Mouse (Mus musculus): ENCODE data around the gene Col6a6.

The Col6a6 gene

DNA sequence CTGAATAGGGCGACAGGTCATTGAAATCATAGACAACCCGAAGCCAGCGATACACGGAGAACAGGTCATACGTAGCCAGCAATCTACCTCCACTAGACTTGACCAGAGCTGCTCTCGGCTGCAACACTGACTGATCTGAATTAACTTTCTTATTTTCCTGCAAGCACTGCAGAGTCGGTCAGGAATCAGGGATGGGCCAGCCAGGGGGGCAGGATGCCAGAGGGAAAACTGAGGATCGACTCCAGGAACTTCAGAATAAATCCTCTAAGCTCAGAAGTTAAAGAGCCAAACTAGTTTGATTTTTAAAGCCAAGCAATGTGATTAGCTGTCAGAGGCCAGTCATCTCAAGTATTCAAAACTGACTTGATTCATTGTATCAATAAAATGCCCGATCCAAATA is 88.5 kb downstream of the Col6a6 start:
- no peak for DNase-seq (ENCODE audit: low spot score in 2 of 2)

DNA sequence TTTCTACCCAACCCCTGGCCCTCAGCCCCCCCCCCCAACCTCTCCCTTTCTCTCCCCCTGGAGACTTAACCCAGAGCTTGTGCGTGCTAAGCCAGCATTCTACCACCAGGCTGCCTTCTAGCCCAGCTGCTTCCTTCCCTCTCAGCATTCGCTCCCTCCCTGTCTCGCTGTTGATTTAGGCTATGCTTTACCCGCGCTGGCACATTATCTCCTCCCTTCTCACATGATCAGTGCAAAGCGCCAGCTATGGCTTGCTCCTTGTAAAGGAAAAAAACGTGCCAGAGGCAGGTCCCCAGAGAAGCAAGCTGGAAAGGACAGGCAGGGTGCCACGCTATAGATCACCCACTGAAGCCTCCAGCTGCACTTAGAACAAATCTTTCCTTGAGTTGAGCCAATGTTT is 90.5 kb downstream of the Col6a6 start:
- peak; percentile 24 to 45 for DNase-seq (ENCODE audit: low spot score in 2 of 2)

DNA sequence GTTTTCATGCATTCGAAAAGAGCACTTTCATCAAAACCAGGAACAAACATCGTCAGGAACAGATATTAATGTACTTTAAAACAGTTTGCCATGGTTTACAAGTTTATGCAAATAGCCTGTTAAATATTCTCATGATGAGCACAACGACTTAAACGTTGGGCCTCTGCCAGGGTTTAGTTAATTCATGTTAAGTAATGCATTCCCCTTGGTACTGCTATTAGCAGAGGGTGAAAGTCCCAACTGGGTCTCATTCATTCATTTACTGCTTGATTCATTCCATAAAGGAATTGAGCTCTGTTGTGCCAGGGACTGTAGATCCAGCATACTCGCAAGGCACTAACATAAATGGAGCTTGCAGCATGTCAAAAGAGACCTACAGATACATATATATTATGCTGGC is 92.8 kb downstream of the Col6a6 start:
- DNase-seq (ENCODE audit: low spot score in 2 of 2): no peak

DNA sequence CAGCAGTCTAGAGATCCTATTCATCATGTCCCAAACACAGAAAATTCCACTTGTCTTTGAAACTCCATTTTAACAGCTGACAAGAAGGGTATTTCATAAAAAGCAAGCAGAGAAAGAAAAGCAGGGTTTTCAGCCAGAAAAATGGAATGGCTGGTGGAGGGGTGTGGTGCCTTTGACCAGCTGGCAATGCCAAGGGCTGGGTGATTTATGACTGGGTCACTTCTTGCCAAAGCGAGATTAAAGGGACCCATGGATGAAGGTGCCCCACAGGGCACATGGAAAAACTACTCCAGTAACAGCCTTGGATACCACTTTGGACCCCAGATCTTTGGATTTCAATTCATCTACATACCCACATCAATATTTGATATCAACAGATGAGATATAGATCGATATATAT is 93.3 kb downstream of the Col6a6 start:
- DNase-seq (ENCODE audit: low spot score in 2 of 2): no peak

DNA sequence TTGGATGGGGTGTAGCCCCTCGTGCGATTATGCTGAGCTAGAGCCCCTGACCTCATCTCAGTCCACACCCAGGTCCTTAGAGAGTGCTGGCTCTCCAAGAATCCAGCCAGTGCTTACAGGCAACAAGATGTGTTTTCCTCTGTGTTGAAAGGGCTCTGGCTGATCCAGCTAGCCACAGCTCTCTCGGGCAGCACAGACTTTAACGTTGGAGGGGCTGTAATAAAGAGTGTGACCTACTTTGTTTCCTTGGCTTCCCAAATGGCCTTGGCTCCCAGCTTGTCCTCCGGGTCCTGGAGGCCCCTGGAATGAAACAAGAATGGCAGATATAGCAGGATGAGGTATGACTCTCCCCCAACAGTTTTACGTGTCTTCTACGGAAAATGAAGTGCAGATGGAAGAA is 96.0 kb downstream of the Col6a6 start:
- peak; percentile 72 to 77 for DNase-seq (ENCODE audit: low spot score in 2 of 2)

DNA sequence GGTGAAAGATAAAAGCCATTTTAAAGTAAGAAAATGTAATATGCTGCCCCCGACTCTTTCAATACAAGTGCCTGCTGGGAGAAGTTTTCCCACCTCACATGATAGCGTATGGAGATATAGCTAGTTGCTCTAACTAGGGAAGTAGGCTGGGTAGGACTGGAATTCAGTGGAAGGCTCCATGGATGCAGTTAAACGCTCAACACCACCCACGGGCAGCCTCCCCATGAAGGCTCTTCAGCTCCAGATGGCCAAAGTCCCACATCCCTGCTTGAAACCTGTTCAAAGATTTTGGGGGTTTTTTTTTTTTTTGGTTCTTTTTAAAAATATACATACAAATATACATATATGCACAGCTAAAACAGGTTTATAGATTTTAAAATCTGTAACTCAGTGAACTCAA is 107.5 kb downstream of the Col6a6 start:
- no peak for DNase-seq (ENCODE audit: low spot score in 2 of 2)

DNA sequence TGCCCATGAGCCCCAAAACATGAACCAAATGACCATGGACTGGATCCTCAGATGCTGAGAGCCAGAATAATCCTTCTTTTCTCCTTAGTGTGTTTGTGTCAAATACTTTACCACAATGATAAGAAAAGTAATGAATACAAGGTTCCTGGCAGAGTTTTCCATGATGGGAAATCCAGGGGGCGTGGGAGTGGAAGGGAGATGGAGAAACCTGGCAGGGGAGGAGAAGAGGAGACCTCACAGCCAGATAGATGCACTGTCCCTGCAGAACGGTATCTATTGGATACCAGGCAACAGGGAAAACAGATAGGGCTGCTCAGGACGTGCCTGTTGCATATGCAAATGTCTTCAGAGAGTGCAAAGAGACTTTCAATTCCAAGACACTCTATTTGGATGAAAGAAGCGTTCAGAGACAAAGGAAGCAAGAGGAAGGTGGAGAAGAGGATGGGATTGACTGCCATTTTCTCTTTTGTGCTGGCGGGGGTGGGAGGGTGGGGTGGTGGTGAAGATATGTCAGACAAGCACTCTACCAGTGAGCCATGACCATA is 108.0 kb downstream of the Col6a6 start:
- DNase-seq (ENCODE audit: low spot score in 2 of 2): no peak

DNA sequence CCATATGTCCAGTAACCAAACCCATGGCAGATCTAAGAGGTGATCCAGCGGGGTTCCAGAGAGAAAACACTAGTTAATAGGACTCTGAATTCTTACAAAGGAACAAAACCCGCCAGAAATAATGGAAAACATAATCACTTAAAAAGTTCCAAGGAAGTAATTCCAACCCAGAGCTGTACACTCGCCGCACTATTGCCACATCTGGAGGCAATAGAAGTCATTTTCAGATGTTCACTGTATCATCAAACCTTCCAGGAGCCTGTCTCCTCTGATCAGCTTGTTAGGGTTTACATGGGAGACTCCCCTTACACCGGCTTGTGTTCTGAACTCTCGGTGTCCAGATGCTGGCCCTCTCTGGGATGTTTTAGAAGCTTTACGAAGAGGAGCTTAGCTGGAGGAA is 108.6 kb downstream of the Col6a6 start:
- DNase-seq (ENCODE audit: low spot score in 2 of 2): no peak

DNA sequence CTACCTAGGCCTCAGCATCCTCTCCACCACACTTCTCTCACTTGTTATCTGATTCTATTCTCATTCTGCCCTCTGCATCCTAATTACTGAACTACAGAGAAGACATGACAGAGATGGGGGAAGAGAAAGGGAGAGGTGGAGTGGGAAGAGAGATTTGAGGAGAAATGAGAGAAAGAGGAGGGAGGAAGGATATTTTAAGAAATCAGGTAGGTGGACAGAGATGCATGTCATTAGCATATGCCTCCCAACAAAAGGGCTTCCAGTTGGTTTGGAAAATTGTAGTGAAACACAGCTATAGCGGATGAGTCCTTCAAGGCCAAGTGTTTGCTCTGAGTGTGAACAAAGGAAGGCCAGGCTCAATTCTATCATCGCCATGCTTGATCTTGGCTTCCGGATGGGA is 115.9 kb downstream of the Col6a6 start:
- no peak for DNase-seq (ENCODE audit: low spot score in 2 of 2)

DNA sequence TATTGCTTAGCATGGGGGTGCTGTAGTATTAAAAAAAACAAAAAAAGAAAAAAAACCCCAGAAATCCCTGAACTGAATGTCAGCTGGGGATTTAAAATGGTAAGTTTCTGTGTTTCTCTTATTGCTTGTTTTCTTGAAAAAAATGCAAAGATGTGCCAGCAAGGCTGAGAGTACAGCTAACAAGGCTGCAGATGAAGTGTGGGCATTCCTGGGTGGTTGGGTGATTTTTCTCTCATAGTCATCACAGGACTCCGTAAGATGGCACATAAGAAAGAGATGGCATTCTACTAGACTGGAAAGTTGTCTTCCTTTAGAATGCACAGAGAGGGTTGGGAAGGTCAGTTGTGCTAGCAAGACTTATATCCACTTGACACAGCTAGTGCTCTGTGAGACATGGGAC is 122.9 kb downstream of the Col6a6 start:
- DNase-seq (ENCODE audit: low spot score in 2 of 2): no peak

DNA sequence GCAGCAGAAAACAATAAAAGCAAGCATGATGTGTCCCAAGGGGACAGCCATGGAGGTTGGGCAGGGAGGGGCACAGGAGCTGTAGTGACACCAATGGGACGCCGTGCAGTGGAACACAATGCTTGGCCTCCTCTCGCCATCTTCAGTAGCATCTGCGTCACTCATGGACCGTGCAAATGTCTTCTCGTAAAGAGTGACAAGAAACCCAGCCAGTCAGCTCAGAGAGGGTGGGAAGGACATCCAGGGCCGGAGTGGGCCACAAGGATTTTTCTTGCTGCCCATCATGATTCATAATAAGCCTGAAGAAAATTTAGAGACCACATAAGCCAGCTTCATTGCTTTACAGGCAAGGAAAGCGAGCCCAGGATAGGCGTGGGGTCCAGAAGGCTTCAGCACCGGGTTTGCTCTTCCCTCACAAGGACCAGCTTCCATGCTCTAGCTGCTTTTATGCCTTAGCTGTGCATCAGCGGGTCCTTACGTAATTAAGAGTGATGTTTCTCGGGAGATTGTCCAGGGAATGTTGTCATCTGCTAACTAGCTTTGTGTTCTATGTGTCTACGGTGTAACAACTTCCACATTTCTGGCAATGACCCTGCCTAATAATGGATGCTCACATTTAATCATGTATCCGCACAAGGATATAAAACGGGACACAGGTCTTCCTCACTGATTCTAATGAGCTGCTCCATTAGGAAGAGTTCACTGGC is 123.6 kb downstream of the Col6a6 start:
- no peak for DNase-seq (ENCODE audit: low spot score in 2 of 2)

DNA sequence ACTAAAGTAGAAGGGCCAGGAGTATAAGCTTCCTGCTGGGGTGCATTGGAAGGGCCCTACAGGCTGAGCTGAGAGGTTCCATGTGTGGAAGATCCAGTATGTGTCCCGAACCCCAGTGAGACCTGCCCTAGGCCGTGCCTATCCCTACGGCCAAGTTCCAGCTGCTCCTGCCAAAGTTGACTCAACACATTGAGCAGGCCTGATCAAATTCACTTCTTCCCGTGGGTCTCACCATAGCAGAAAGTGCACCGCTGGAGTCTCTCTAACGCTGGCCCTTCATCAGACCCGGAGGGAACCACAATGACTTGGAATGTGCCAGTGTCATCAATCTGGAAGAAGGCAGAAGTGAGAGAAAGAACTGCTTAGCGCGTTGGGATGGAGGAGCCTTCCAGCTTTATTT is 126.0 kb downstream of the Col6a6 start:
- no peak for DNase-seq (ENCODE audit: low spot score in 2 of 2)

DNA sequence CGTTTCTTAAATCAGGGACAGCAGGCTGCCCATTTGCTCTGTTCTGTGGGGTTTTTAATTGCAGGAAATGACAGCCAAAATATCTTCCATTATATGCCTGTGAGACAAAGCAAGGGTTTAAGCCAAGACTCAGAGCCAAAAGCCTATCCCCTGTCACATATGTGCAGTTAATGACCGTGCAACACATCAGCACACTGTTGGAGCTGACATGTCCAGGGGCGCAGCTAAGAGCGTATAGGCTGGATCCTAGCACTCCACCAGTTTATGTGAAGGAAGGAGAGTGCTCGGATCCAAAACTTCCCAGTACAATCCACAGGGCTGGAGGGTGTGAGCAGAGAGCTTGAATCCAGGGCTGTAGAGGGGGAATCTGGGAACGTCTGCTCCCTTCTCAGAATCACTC is 127.3 kb downstream of the Col6a6 start:
- no peak for DNase-seq (ENCODE audit: low spot score in 2 of 2)

DNA sequence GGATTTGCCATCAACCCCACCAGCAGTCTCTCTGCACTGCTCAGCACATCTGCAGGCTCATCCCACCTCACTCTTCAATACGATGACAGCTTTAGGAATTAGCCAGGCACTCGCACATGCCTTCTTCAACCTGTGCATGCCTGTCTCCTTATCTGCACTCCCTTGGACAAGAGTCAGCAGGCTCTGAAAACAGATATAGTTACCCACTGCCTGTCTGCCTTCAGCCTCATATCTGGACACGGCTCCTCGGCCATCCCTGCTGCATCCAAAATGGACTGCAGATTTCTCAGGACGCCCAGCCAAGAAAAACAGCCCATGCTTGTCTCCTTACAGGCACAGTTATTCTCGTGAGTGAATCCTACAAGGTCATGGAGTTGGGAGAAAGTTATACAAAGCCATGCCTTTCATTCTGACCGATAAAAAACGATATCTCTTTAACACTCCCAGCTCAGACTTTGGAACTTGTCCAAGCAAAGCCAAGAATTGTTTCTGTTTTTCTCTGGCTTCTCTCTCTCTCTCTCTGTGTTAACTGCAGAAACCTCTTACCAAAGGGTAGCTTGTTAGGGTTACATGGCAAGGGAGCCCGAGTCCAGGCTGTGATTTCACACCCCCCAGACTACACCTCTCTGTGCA is 130.1 kb downstream of the Col6a6 start:
- peak; percentile 50 to 61 for DNase-seq (ENCODE audit: low spot score in 2 of 2)

DNA sequence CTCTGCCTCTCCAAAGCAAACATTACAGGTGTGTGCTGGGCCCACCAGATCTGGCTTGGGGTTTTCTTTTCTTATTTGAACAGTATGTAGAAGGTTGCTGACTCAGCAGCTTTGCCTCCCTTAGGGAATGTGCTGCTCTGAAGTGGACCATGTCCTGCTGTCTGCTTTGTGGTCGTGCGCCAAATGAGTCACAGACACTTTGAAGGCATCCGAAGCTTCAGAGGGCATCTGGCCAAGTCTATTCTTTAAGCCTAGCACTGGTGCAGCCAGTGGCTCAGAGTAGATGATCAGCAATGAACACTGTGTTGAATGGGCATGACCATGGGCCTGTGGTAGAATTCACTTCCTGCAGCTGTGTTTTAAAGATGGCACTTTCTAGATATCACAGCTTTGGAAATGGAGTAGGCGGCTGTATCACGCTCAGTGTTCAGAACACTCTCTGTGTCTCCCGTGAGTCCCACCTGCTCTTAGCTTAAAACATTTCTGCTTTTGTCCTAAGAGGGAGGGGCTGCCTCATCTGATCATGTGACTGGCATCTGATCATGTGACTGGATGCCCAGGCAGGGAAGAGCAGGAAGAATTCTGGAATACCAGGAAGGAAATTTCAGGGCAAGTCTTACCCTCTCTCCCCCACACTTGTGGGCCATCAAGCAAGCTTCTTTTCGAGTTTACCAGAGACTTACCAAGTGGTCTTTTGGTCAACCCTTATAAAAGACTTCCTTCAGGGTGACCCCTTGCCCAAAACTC is 131.0 kb downstream of the Col6a6 start:
- no peak for DNase-seq (ENCODE audit: low spot score in 2 of 2)

DNA sequence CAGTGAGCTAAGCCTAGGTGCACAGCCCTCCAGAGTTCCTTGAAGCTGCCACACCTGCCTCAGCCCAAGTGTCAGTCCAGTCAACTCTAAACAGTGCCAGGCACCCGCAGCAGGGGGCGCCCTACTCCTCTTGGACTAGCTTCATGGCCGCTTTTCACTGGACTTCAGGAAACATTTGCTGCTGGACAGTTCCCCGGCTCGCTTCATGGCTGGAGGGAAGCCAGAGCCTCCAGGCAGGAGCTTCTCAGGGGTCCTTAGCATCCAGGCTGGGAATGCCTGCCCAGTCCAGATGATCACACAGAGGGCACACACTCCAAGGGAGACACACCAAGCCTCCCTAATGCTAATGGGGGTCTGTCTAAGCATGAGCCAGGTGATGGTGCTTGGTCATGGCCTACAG is 134.1 kb downstream of the Col6a6 start:
- peak; percentile 35 to 72 for DNase-seq (ENCODE audit: low spot score in 2 of 2)

DNA sequence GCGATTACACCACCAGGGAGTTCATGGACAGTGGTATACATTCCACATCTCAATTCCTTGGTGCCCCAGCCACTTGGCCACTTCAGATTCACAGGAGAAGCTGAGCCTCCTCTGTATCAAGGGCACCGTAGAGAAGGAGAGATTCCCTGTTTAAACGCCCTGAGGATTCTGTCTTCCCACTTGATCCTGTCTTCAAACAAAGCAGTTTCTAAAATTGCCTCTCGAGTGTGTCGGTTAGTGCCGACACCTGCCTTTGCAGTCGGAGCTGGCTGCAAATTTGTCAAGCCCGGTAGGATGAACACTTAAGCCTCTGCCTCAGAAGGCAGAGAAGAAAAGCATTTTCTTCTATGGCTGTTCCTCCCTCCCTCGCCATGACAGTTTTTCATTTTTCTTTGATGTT is 134.9 kb downstream of the Col6a6 start:
- DNase-seq (ENCODE audit: low spot score in 2 of 2): no peak

DNA sequence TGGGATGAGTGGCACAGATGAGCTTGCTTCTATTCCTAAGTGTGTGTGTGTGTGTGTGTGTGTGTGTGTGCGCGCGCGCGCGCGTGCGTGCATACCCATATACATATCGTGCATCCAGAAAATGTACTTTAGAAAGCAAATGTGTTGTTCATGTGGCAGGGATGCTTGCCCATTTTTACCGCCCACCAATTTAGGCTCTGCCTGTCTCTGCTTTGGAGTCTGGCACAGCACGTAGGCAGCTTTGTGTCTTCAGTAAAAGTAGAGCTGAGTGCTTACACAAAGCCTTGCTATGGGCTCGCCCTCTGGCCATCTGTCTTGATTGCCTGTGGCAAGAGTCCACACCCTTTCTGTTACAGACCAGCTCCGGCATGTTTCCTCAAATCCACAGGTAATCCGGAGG is 135.5 kb downstream of the Col6a6 start:
- no peak for DNase-seq (ENCODE audit: low spot score in 2 of 2)

DNA sequence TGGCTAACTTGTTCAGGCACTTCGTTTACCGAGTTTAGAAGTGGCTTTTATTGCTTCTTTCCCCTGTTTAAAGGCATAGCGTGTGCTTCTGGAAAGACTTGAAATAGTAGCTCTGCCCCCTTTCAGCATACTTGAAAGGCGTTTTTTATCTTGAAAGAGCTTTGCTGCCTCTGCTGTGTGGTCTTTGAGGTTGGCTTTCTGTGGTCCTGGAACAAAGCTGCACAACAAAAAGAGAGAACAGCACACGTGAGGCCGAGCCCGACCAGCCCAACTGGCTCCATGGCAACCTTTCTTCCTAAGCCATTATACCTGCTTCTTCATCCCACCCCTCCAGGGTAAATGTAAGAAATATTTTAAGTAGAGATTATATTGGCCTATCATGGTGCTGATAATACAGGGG is 138.5 kb downstream of the Col6a6 start:
- DNase-seq (ENCODE audit: low spot score in 2 of 2): no peak

DNA sequence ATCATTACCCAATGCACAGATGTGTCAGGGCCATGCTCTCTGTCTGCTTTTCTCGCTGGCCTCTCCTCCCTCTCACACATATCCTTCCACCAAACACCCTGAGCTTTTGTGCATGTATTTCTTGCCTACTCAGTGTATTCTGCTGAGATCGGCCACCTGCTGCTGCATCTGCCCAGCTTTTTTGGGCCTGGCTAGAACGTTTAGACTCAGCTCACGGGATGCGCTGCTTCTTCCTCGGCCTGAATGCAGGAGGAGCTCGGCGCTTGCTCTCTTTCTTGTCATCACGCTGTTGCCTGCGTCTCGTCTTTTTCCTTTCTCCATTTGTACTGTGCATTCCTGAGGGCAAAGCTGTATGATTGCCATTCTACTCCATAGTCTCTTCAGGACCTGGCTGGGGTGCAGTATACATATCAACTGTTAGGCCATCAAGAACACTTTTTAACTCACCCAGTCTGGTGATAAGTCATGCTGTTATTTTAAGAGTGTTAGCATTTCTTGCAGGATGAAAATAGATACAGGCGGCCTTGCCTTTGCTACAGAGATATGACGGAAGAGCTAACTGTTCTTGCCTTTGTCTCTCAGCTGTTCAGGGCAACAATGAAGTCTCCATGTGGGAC is 143.3 kb downstream of the Col6a6 start:
- DNase-seq (ENCODE audit: low spot score in 2 of 2): no peak

DNA sequence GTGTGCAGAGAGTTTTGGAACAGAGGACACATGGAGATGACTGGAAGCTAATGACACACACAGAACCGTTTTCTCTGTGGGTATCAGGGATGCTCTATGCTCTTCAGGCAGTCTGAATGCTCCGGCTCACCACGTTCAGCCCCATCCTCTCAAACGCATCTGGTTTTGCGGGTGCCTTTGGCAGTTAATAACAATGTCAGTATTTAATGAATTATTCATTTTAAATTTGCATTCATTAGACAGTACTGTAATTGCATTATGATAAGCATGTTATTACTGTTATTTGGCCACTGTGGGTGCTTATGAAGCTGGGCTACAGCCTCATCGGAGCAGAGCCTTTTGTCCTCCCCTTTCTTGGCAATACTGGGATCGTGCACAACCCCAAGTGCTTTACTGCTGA is 146.6 kb downstream of the Col6a6 start:
- DNase-seq (ENCODE audit: low spot score in 2 of 2): no peak

DNA sequence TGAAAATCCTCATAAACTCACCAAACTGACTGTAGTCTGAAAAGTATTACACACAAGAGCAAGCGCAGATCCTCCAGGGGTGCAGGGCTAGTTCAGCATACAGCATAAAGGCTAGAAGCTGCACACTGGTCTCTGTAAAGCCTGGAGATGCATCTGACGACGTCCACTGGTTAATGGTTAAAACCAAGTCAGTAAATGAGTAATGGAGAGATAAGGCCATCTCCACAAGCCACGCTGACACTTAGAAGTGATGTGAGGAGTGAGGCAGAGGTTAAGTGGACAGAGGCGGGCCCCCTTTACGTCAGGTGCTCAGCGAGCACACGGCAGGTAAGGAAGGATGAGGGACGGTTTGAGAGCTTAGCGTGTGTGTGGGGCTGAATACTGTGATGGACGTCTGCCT is 152.0 kb downstream of the Col6a6 start:
- DNase-seq (ENCODE audit: low spot score in 2 of 2): no peak

Measured in heart, adult 9 months (tissue).